15 mouse cellular contexts compared by ENCODE assay signal in the genomic region with DNA sequence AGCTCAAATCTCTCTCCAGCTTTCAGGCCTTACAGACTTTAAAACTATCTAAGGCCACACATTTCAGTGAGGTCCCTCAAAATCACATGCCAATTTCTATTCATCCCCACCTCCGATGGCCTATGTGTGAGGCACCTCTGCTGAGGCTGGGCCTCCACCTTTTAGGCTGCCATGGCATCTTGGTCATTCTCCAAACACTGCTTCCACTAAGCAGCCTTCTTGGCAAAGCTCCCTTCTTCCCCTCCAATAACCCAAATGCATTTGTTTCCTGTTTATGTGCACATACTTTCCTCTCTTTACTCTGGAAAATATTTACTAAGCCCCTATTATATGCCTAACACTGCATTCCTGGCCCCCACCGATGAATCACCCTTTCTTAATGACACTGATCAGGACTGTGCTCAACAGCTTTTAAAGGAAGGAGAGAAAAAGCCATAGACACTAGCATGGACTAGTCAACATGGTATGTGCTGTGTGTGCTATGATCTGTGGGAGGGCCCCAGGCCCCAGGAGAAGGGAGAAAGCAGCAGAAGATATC.
DNase-seq lines count a peak whose midpoint lies in the region; ATAC-seq and TF ChIP-seq lines count a peak whose summit lies in the region.
"Had no signal": no experiment of that assay in that cellular context is flagged by ENCODE, and none has a peak within 500 bp of the region (broad histone marks: within the 10 kb centered on the region; RNA-seq: fewer than 3 reads in every experiment).

No protein-coding gene starts in this region.

- DNase-seq in cerebellum, adult 8-10 months, result peak; percentile 34
- DNase-seq in kidney, adult 2 months, result peak; percentile 22
- no peak for DNase-seq in kidney, postnatal 10 days
- peak; percentile 72 for DNase-seq in NIH3T3 (ENCODE audit: low read depth)
- DNase-seq in embryo, embryonic 10 days (ENCODE audit: low spot score), result no peak
- no peak for DNase-seq in embryo, embryonic 11 days
- DNase-seq: kidney, postnatal 14 days; liver, embryonic 13.5 days; spleen, adult 18-20 months; thymus, adult 2 months had no signal

- WGBS in kidney, adult 2 months, result 42% methylated on average over 2 of the region's 2 CpGs
- WGBS in embryonic facial prominence, embryonic 15.5 days, result 60% methylated on average over 2 of the region's 2 CpGs

- TF ChIP-seq POLR2A in kidney, adult 2 months (IDR thresholded peaks at IDR 0.05; ENCODE audit: low read depth, low read length), result no peak

- TF ChIP-seq CTCF in kidney, adult 2 months (conservative IDR thresholded peaks at IDR 0.05; ENCODE audit: insufficient read depth, insufficient read length, low read depth, low read length), result no peak

- no peaks in the 10 kb centered on the region for H3K36me3 ChIP-seq in kidney, adult 2 months (ENCODE audit: control insufficient read depth, insufficient read depth, low read length)
- no peaks in the 10 kb centered on the region for H3K36me3 ChIP-seq in embryonic facial prominence, embryonic 15.5 days
- H3K36me3 ChIP-seq: liver, embryonic 13.5 days; midbrain, embryonic 13.5 days had no signal

- no peak overlapping the region for H3K4me3 ChIP-seq in kidney, adult 2 months (ENCODE audit: insufficient read depth, low read depth, low read length)
- no peak overlapping the region for H3K4me3 ChIP-seq in embryonic facial prominence, embryonic 15.5 days (replicated peaks)
- H3K4me3 ChIP-seq: left cerebral cortex, adult 2 months; liver, embryonic 13.5 days; midbrain, embryonic 13.5 days had no signal

- no peak overlapping the region for H3K4me2 ChIP-seq in embryonic facial prominence, embryonic 15.5 days (replicated peaks)
- H3K4me2 ChIP-seq: hindbrain, embryonic 14.5 days; liver, embryonic 13.5 days; midbrain, embryonic 13.5 days had no signal

- no peak overlapping the region for H3K27ac ChIP-seq in kidney, adult 2 months (ENCODE audit: insufficient read depth, low read depth, low read length)
- peak overlapping the region; percentile 68 for H3K27ac ChIP-seq in embryonic facial prominence, embryonic 15.5 days (replicated peaks)
- H3K27ac ChIP-seq: hindbrain, embryonic 14.5 days; left cerebral cortex, adult 2 months; liver, embryonic 13.5 days; midbrain, embryonic 13.5 days had no signal

- no peaks in the 10 kb centered on the region for H3K9me3 ChIP-seq in embryonic facial prominence, embryonic 15.5 days (replicated peaks)
- H3K9me3 ChIP-seq: liver, embryonic 13.5 days; midbrain, embryonic 13.5 days had no signal

- ATAC-seq in cerebellum, adult (ENCODE audit: insufficient number of reproducible peaks, low FRiP score, low TSS enrichment), result no peak
- ATAC-seq in embryonic facial prominence, embryonic 15.5 days (ENCODE audit: insufficient number of reproducible peaks, low FRiP score, low TSS enrichment, low read depth), result no peak
- ATAC-seq: midbrain, embryonic 13.5 days had no signal

- no peaks in the 10 kb centered on the region for H3K27me3 ChIP-seq in kidney, adult 2 months (replicated peaks; ENCODE audit: control insufficient read depth, insufficient read depth, low read length)
- H3K27me3 ChIP-seq in embryonic facial prominence, embryonic 15.5 days, result no peaks in the 10 kb centered on the region
- H3K27me3 ChIP-seq: liver, embryonic 13.5 days; midbrain, embryonic 13.5 days had no signal

- no peak overlapping the region for H3K9ac ChIP-seq in embryonic facial prominence, embryonic 15.5 days
- H3K9ac ChIP-seq: hindbrain, embryonic 14.5 days; liver, embryonic 13.5 days; midbrain, embryonic 13.5 days had no signal

- no peaks in the 10 kb centered on the region for H3K4me1 ChIP-seq in kidney, adult 2 months (ENCODE audit: control insufficient read depth, insufficient read depth, low read length)
- H3K4me1 ChIP-seq in embryonic facial prominence, embryonic 15.5 days, result peaks cover 24% of the 10 kb centered on the region

Comparison
In these comparisons a context has a peak if more than half of its experiments do, and no peak if none do; other contexts are left out.
1. DNase-seq: peak in cerebellum, adult 8-10 months (single experiment), kidney, adult 2 months (single experiment) and NIH3T3 (single experiment); none in kidney, postnatal 10 days (single experiment), embryo, embryonic 10 days (single experiment) and embryo, embryonic 11 days (single experiment).